Mouse (Mus musculus): ENCODE data around the gene 0610009B22Rik.

DNA sequence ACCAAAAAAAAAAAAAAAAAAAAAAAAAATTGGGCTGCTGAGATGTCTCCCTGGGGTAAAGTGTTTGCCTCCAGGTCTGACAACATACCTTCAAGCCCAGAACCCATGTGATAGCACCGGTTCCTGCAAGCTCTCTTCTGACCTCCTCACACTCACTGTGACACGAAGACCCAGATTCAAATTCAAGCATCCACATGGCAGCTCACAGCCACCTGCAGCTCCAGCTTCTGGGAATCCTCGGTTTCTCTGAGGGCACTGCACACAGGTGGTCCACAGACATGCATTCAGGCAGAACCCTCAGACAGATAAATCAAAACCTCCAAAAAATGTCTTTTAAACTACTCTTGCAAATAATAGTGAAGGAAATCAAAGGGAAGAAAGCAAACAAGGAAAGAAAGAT lies 9.2 kb downstream of the 0610009B22Rik start:
- TF ChIP-seq CTCF (IDR thresholded peaks at IDR 0.05; ENCODE audit: borderline replicate concordance, extremely low read depth, insufficient read depth, insufficient read length) (no peak), POLR2A (IDR thresholded peaks at IDR 0.05; ENCODE audit: borderline replicate concordance, extremely low read depth, insufficient read depth, insufficient read length, poor library complexity, severe bottlenecking) (no peak)

All from brain, embryonic 14.5 days (tissue).